Mouse (Mus musculus) heart, adult 2 months (tissue): Measurements from ENCODE around the gene Phactr1. TPM values are rescaled to one million over a fixed set of nuclear protein-coding genes. Genes with fewer than 3 reads are reported as not detected.

Experiments
- DNase-seq, 2 experiments: peaks; one replicate each; pipeline ENCODE4 v3.0.0; 2021
- H3K27ac ChIP-seq: fragments of 200-600 bp; 2 replicates; pipeline ENCODE4 v1.8.1; 2022
- H3K27me3 ChIP-seq: fragments of 200-500 bp; 2 replicates; pipeline ENCODE4 v1.6.1; 2012; ENCODE audit warnings: mild to moderate bottlenecking, low read length, inconsistent platforms, mixed read lengths; ENCODE audit not compliant: control insufficient read depth, insufficient read depth
- H3K36me3 ChIP-seq: fragments of 200-500 bp; 2 replicates; pipeline ENCODE4 v1.6.1; 2012; ENCODE audit warnings: low read length, inconsistent platforms; ENCODE audit not compliant: control insufficient read depth, insufficient read depth
- H3K4me1 ChIP-seq: fragments of 200-500 bp; 2 replicates; pipeline ENCODE4 v1.6.1; 2011; ENCODE audit warnings: low read length; ENCODE audit not compliant: control insufficient read depth, insufficient read depth
- H3K4me3 ChIP-seq: fragments of 200-600 bp; 2 replicates; pipeline ENCODE4 v1.8.1; 2022
- H3K79me2 ChIP-seq: fragments of 200-500 bp; replicated peaks from 2 replicates; pipeline ENCODE4 v1.6.1; 2012; ENCODE audit warnings: mild to moderate bottlenecking, inconsistent platforms, low read length, moderate library complexity, mixed read lengths; ENCODE audit not compliant: control insufficient read depth, insufficient read depth
- H3K9ac ChIP-seq: fragments of 200-500 bp; 2 replicates; pipeline ENCODE4 v1.6.1; 2012; ENCODE audit warnings: low read depth, mild to moderate bottlenecking, control low read depth, inconsistent platforms, low read length, mixed read lengths
- CTCF ChIP-seq: fragments of 200-600 bp; IDR thresholded peaks from 2 replicates; pipeline ENCODE4 v1.8.1; 2022; ENCODE audit warnings: antibody characterized with exemption, mild to moderate bottlenecking, moderate library complexity
- EP300 ChIP-seq: fragments of 200-500 bp; IDR thresholded peaks from 2 replicates; pipeline ENCODE4 v1.6.1; 2011; ENCODE audit warnings: low read depth, low read length, control low read depth; ENCODE audit not compliant: insufficient read depth
- POLR2A ChIP-seq: fragments of 200-500 bp; IDR thresholded peaks from 2 replicates; pipeline ENCODE4 v1.6.1; 2011; ENCODE audit warnings: mild to moderate bottlenecking, low read depth, low read length, control low read depth; ENCODE audit not compliant: insufficient read depth
- WGBS: fragments of 180-500 bp; shearing (Covaris S2); methylation state at CpG from one replicate; pipeline ENCODE4 v1.1.7; 2018; 5-methylcytosine and 5-hydroxymethylcytosine counted together
- intact Hi-C: fragments of 180-260 bp; cut with DNase I; formaldehyde crosslinking; loops from one replicate; pipeline ENCODE4 v1.15.1; 2025
- polyA plus RNA-seq: library from polyadenylated mRNA; depleted of rRNA; stranded (reverse); fragments of >200 nt; gene quantifications from 2 replicates; pipeline ENCODE4 v1.2.3, GENCODE M21; 2012
- total RNA-seq, 2 experiments: library from RNA; stranded (reverse); gene quantifications; 2 replicates each; pipeline ENCODE4 v1.2.3; 2021

Gene Phactr1
- total and polyA plus RNA-seq, 3 experiments, result 3.0 to 5.5 (median 4.6) TPM

- H3K4me1 ChIP-seq, result no peaks in the 10 kb centered on the region
- no peaks in the 10 kb centered on the region for H3K79me2 ChIP-seq
- 97% methylated on average over 3 of the region's 3 CpGs for WGBS
- no peaks in the 10 kb centered on the region for H3K27me3 ChIP-seq
- no peak for DNase-seq
- no peak overlapping the region for H3K27ac ChIP-seq
- no peak overlapping the region for H3K4me3 ChIP-seq
- intact Hi-C loops, result no loop called here
- H3K9ac ChIP-seq, result no peak overlapping the region
- TF ChIP-seq POLR2A (no peak), EP300 (no peak), CTCF (no peak)
- no peaks in the 10 kb centered on the region for H3K36me3 ChIP-seq
Observed at GRCm38 (mm10) chr13:43113141-43113540, 432.7 kb downstream of the Phactr1 start.

- H3K27me3 ChIP-seq, result no peaks in the 10 kb centered on the region
- H3K36me3 ChIP-seq, result peaks cover 3% of the 10 kb centered on the region; the same call in 1 of the 2 replicates
- peaks cover 6% of the 10 kb centered on the region for H3K4me1 ChIP-seq
- 41% methylated on average over 16 of the region's 16 CpGs for WGBS
- peak overlapping the region; percentile 49 for H3K9ac ChIP-seq
- H3K79me2 ChIP-seq, result no peaks in the 10 kb centered on the region
- peak; percentile 52 to 61 for DNase-seq
- H3K4me3 ChIP-seq, result peak overlapping the region; percentile 31
- H3K27ac ChIP-seq, result peak overlapping the region; percentile 64
- TF ChIP-seq POLR2A (0 out of 2 replicates have a peak, but pooled peaks have one; percentile 6), CTCF (no peak), EP300 (no peak)
- intact Hi-C loops, result no loop called here
Observed at GRCm38 (mm10) chr13:43122306-43123070, 442.1 kb downstream of the Phactr1 start.

GRCm38 (mm10) chr13:43123895-43124682, 443.7 kb downstream of the Phactr1 start:
- H3K27me3 ChIP-seq, result no peaks in the 10 kb centered on the region
- DNase-seq, result no peak
- TF ChIP-seq EP300 (no peak), POLR2A (no peak), CTCF (no peak)
- no peaks in the 10 kb centered on the region for H3K79me2 ChIP-seq
- peak overlapping the region; percentile 60 for H3K27ac ChIP-seq
- peaks cover 3% of the 10 kb centered on the region; the same call in 1 of the 2 replicates for H3K36me3 ChIP-seq
- intact Hi-C loops, result no loop called here
- WGBS, result 43% methylated on average over 17 of the region's 17 CpGs
- no peak overlapping the region for H3K9ac ChIP-seq
- peaks cover 6% of the 10 kb centered on the region for H3K4me1 ChIP-seq
- H3K4me3 ChIP-seq, result no peak overlapping the region

GRCm38 (mm10) chr13:43124683-43125074, 444.3 kb downstream of the Phactr1 start:
- Histone ChIP-seq H3K9ac (no peak overlapping the region), H3K4me3 (no peak overlapping the region)

GRCm38 (mm10) chr13:43130161-43130560, 449.7 kb downstream of the Phactr1 start:
- 84% methylated on average over 6 of the region's 6 CpGs for WGBS
- Histone ChIP-seq H3K79me2 (no peaks in the 10 kb centered on the region), H3K27ac (peak overlapping the region; percentile 93), H3K36me3 (peaks cover 17% of the 10 kb centered on the region), H3K4me3 (no peak overlapping the region), H3K4me1 (peaks cover 11% of the 10 kb centered on the region), H3K9ac (no peak overlapping the region), H3K27me3 (no peaks in the 10 kb centered on the region)
- intact Hi-C loops, result no loop called here
- TF ChIP-seq POLR2A (no peak), CTCF (no peak), EP300 (no peak)
- DNase-seq, result no peak

More at GRCm38 (mm10) chr13:43124683-43125074, 444.3 kb downstream of the Phactr1 start:
- H3K36me3 ChIP-seq, result peaks cover 3% of the 10 kb centered on the region; the same call in 1 of the 2 replicates
- H3K4me1 ChIP-seq, result peaks cover 6% of the 10 kb centered on the region
- H3K27ac ChIP-seq, result peak overlapping the region; percentile 60
- TF ChIP-seq EP300 (no peak), POLR2A (no peak), CTCF (no peak)
- 47% methylated on average over 4 of the region's 4 CpGs for WGBS
- no peaks in the 10 kb centered on the region for H3K79me2 ChIP-seq
- H3K27me3 ChIP-seq, result no peaks in the 10 kb centered on the region
- no peak for DNase-seq
- intact Hi-C loops, result no loop called here

GRCm38 (mm10) chr13:43131741-43132191, 451.3 kb downstream of the Phactr1 start:
- intact Hi-C loops, result no loop called here
- H3K9ac ChIP-seq, result peak overlapping the region; percentile 63
- no peak overlapping the region for H3K4me3 ChIP-seq
- no peaks in the 10 kb centered on the region for H3K79me2 ChIP-seq
- peak; percentile 62 to 69 for DNase-seq
- WGBS, result 32% methylated on average over 10 of the region's 10 CpGs
- H3K36me3 ChIP-seq, result peaks cover 14% of the 10 kb centered on the region
- no peaks in the 10 kb centered on the region for H3K27me3 ChIP-seq
- TF ChIP-seq POLR2A (no peak), EP300 (0 out of 2 replicates have a peak, but pooled peaks have one; percentile 42), CTCF (no peak)
- peak overlapping the region; percentile 93 for H3K27ac ChIP-seq
- peaks cover 11% of the 10 kb centered on the region for H3K4me1 ChIP-seq
